16 mouse cellular contexts compared by ENCODE assay signal in the genomic region with DNA sequence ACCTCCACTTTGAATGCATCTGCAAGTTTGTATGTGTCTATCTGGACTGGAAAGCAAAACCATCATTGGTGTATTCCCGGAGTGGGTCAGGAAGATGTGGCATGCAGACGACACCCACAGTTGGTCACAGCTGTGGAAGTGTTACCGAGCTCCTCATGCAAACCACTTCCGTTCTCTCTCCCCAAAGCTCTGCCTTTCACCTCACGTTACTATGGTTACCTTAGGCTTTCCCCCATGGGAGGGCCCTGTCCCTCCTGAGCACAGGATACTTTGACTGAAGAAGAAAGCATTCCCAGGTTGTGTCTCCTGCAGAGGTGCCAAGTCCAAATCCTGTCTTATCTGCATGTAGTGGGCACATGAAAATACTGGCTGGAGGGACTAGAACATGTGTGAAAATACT. TPM values are rescaled to one million over a fixed set of nuclear protein-coding genes. Genes with fewer than 3 reads are reported as not detected.
DNase-seq lines count a peak whose midpoint lies in the region; ATAC-seq lines count a peak whose summit lies in the region.
"Had no signal": no experiment of that assay in that cellular context is flagged by ENCODE, and none has a peak within 500 bp of the region (broad histone marks: within the 10 kb centered on the region; RNA-seq: fewer than 3 reads in every experiment).

No protein-coding gene starts in this region.

- DNase-seq in lung, postnatal 25 days (ENCODE audit: low spot score) = peak; percentile 32
- DNase-seq in lung, postnatal 14 days = no peak
- DNase-seq in spleen, postnatal 36 days (ENCODE audit: low spot score in 2 of 2) = peak; percentile 85 to 86
- DNase-seq in gastrocnemius, postnatal 25 days = no peak
- no peak for DNase-seq in right cerebral cortex, postnatal 14 days
- DNase-seq in left cerebral cortex, adult 18-20 months (ENCODE audit: low spot score in 2 of 2) = no peak
- DNase-seq in frontal cortex, postnatal 25 days (ENCODE audit: low spot score in 2 of 2) = no peak
- DNase-seq: adrenal gland, postnatal 10 days; cerebellum, postnatal 14 days; heart, postnatal 4 days had no signal

- peak; percentile 91 for ATAC-seq in inflammation-experienced regulatory T-cells, adult 6 months
- ATAC-seq: intestine, postnatal 0 days; Patski had no signal

RNA-seq across cellular contexts. Expression of gene Rtf2, which starts 6.6 kb away (rescaled TPM):
- 100 to 1,000 TPM; 125 to 139 (median 135) TPM for polyA plus RNA-seq in inflammation-experienced regulatory T-cells, adult 6 months (2017; shearing (Covaris generic))
- 10 to 100 TPM; 28.4 to 29.4 TPM for total RNA-seq in gastrocnemius, postnatal 25 days (2021)
- 10 to 100 TPM; 71.0 to 74.2 TPM for total RNA-seq in left cerebral cortex, adult 18-20 months (2021)

RNA-seq across cellular contexts. Expression of gene Gcnt7, which starts 24.6 kb away (rescaled TPM):
- 1 to 10 TPM; 3.7 to 5.2 (median 3.8) TPM for polyA plus RNA-seq in inflammation-experienced regulatory T-cells, adult 6 months (2017; shearing (Covaris generic))
- not detected for total RNA-seq in gastrocnemius, postnatal 25 days (2021)
- not detected for total RNA-seq in left cerebral cortex, adult 18-20 months (2021)
- total RNA-seq: adrenal gland, postnatal 10 days; heart, postnatal 4 days; layer of hippocampus, adult 18-20 months; left cerebral cortex, postnatal 25 days; megakaryocyte-erythroid progenitor cell, adult 5-6 weeks had no signal

RNA-seq across cellular contexts. Expression of gene Fam209, which starts 38.6 kb away (rescaled TPM):
- polyA plus RNA-seq in inflammation-experienced regulatory T-cells, adult 6 months (2017; shearing (Covaris generic)) = 1 to 10 TPM in 2 of 3 experiments, under 1 TPM in 1; 0.83 to 3.0 (median 2.1) TPM
- total RNA-seq in gastrocnemius, postnatal 25 days (2021) = under 1 TPM; 0.40 to 0.56 TPM
- not detected for total RNA-seq in left cerebral cortex, adult 18-20 months (2021)
- total RNA-seq: left cerebral cortex, postnatal 25 days had no signal
- polyA plus RNA-seq: intestine, postnatal 0 days had no signal

RNA-seq across cellular contexts. Expression of gene Cass4, which starts 40.2 kb away (rescaled TPM):
- 10 to 100 TPM in 2 of 3 experiments, 1 to 10 TPM in 1; 9.0 to 14.1 (median 10.6) TPM for polyA plus RNA-seq in inflammation-experienced regulatory T-cells, adult 6 months (2017; shearing (Covaris generic))
- total RNA-seq in gastrocnemius, postnatal 25 days (2021) = under 1 TPM; 0.23 to 0.27 TPM
- under 1 TPM; 0.35 to 0.42 TPM for total RNA-seq in left cerebral cortex, adult 18-20 months (2021)
- total RNA-seq: megakaryocyte-erythroid progenitor cell, adult 5-6 weeks had no signal
- polyA plus RNA-seq: Patski had no signal

Comparison
In these comparisons a context has a peak if more than half of its experiments do, and no peak if none do; other contexts are left out.
1. DNase-seq: peak in lung, postnatal 25 days (single experiment) and spleen, postnatal 36 days (2 of 2); none in lung, postnatal 14 days (single experiment), gastrocnemius, postnatal 25 days (single experiment), right cerebral cortex, postnatal 14 days (single experiment), left cerebral cortex, adult 18-20 months (0 of 2) and frontal cortex, postnatal 25 days (0 of 2).